In genomic region chr14:76887201-76887600, GRCm38 (mm10) we compare ENCODE assay signal across 13 mouse cellular contexts.
"Had no signal": no experiment of that assay in that cellular context is flagged by ENCODE, and none has a peak within 500 bp of the region (broad histone marks: within the 10 kb centered on the region; RNA-seq: fewer than 3 reads in every experiment).

No protein-coding gene starts in this region.

- ATAC-seq: liver, postnatal 0 days had no signal

- H3K36me3 ChIP-seq: liver, embryonic 13.5 days; neural tube, embryonic 12.5 days had no signal

- H3K4me2 ChIP-seq: liver, embryonic 13.5 days; neural tube, embryonic 12.5 days had no signal

- H3K9me3 ChIP-seq: liver, embryonic 13.5 days; neural tube, embryonic 12.5 days had no signal

- H3K9ac ChIP-seq: liver, embryonic 13.5 days; liver, postnatal 0 days; neural tube, embryonic 12.5 days had no signal

- H3K27me3 ChIP-seq: liver, embryonic 13.5 days had no signal

- H3K27ac ChIP-seq: layer of hippocampus, adult 2 months; liver, embryonic 13.5 days; neural tube, embryonic 12.5 days; stomach, postnatal 0 days had no signal

- H3K4me3 ChIP-seq: layer of hippocampus, adult 2 months; liver, embryonic 13.5 days; neural tube, embryonic 12.5 days had no signal

- DNase-seq: kidney, postnatal 10 days; kidney, postnatal 4 days; liver; liver, embryonic 13.5 days; liver, postnatal 0 days; lung, postnatal 36 days; midbrain, embryonic 14.5 days; retina, postnatal 1 day; right cerebral cortex, postnatal 25 days; thymus, postnatal 4 days had no signal
